ENCODE assay signal across 31 mouse cellular contexts in genomic region chr15:101873231-101873630, GRCm38 (mm10). TPM values are rescaled to one million over a fixed set of nuclear protein-coding genes. Genes with fewer than 3 reads are reported as not detected.
"Had no signal": no experiment of that assay in that cellular context is flagged by ENCODE, and none has a peak within 500 bp of the region (broad histone marks: within the 10 kb centered on the region; RNA-seq: fewer than 3 reads in every experiment).

No protein-coding gene starts in this region.

- DNase-seq: kidney, adult 18-20 months; kidney, adult 9 months; kidney, postnatal 14 days; kidney, postnatal 4 days; liver; lung, adult 18-20 months; lung, postnatal 10 days; lung, postnatal 36 days; midbrain, embryonic 14.5 days; right cerebral cortex, postnatal 25 days; thymus, adult 2 months; thymus, postnatal 14 days; thymus, postnatal 4 days had no signal

- ATAC-seq: liver, embryonic 12.5 days had no signal

RNA-seq across cellular contexts. Expression of gene Krt77, which starts 3.7 kb away (rescaled TPM):
- total RNA-seq: megakaryocyte-erythroid progenitor cell, adult 5-6 weeks had no signal
- polyA plus RNA-seq: limb, embryonic 10.5 days; liver, embryonic 12.5 days; liver, embryonic 15.5 days; lung, embryonic 15.5 days; midbrain, embryonic 11.5 days; neural tube, embryonic 12.5 days; small intestine, adult 2 months; spleen, adult 2 months had no signal

RNA-seq across cellular contexts. Expression of gene Krt76, which starts 19.5 kb away (rescaled TPM):
- total RNA-seq: layer of hippocampus, adult 18-20 months; layer of hippocampus, postnatal 25 days; left cerebral cortex, adult 8-10 months; left cerebral cortex, postnatal 25 days; megakaryocyte-erythroid progenitor cell, adult 5-6 weeks had no signal
- polyA plus RNA-seq: kidney, embryonic 16.5 days; limb, embryonic 10.5 days; limb, embryonic 13.5 days; liver, embryonic 12.5 days; liver, embryonic 15.5 days; lung, embryonic 15.5 days; midbrain, embryonic 11.5 days; midbrain, embryonic 14.5 days; neural tube, embryonic 12.5 days; neural tube, embryonic 15.5 days; small intestine, adult 2 months; spleen, adult 2 months; stomach, embryonic 14.5 days had no signal

RNA-seq across cellular contexts. Expression of gene Krt1, which starts 22.6 kb away (rescaled TPM):
- total RNA-seq: megakaryocyte-erythroid progenitor cell, adult 5-6 weeks had no signal
- polyA plus RNA-seq: small intestine, adult 2 months had no signal

RNA-seq across cellular contexts. Expression of gene Krt4, which starts 51.3 kb away (rescaled TPM):
- total RNA-seq: layer of hippocampus, adult 18-20 months; layer of hippocampus, postnatal 25 days; left cerebral cortex, adult 8-10 months; left cerebral cortex, postnatal 25 days; megakaryocyte-erythroid progenitor cell, adult 5-6 weeks had no signal
- polyA plus RNA-seq: limb, embryonic 10.5 days; liver, embryonic 12.5 days; midbrain, embryonic 11.5 days; midbrain, embryonic 14.5 days; neural tube, embryonic 12.5 days; spleen, adult 2 months had no signal

RNA-seq across cellular contexts. Expression of gene Krt2, which starts 55.3 kb away (rescaled TPM):
- total RNA-seq: megakaryocyte-erythroid progenitor cell, adult 5-6 weeks had no signal
- polyA plus RNA-seq: kidney, embryonic 16.5 days; limb, embryonic 10.5 days; liver, embryonic 12.5 days; liver, embryonic 15.5 days; lung, embryonic 15.5 days; midbrain, embryonic 11.5 days; midbrain, embryonic 14.5 days; neural tube, embryonic 12.5 days; neural tube, embryonic 15.5 days; small intestine, adult 2 months; spleen, adult 2 months; stomach, embryonic 14.5 days; stomach, postnatal 0 days had no signal
